Mouse (Mus musculus): ENCODE data around the gene Stxbp1.
A peak's percentile ranks its signal among the peaks of the same experiment; 100 is the strongest.

Stxbp1 gene

DNA sequence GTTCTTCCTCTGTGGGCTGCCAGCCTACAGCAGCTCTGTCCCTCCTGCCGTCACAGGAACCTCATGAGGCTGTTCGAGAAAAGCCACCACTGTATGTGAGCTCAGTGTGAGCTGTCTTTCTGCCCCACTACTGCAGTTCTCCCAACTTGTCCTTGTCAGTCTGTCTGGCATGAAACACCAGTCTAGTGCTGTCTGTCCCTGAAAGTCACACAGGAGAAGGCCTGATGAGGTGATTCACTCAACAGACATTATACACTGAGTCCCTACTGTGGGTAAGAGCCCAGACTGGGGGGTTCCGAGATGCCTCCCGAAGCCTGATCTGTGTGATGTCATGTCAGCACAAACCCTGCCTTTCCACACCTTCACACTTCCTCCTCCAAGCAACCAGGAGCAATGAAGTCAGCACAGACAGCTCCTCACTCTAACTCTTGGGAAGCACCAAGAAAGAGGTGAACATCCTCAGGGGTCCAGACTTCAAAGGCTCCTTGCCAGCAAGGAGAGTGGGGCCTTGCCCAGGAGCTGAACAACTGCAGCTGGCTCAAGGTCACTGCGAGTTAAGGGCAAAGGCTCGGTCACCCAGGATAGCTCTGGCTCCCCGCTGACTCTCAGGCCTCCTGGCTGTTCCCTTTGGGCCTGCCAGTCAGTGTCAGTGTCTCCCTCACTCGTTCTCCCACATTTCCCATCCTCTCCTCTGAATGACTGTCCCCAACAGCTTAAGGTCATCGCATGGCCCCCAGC, 8.7 kb downstream of the Stxbp1 start:
- no peak for DNase-seq (ENCODE audit: low read depth, low spot score)

DNA sequence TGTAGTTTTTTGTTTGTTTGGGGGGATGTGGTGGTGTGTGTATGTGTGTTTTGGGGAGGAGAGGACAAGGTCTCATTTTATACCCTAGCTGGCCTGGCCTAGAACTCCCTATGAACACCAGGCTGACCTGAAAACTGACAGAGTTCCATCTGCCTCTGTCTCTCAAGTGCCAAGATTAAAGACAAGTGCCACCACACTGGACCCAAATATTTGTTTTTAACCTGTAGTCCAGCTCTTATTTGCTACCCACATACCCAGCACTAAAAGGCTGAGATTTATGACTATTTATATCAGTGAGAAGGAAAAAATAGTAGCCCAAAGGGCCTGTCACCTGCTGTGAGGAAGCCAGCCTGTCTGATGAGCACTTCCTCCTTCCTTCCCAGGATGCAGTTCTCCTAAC, 11.5 kb downstream of the Stxbp1 start:
- no peak for DNase-seq (ENCODE audit: low read depth, low spot score)

DNA sequence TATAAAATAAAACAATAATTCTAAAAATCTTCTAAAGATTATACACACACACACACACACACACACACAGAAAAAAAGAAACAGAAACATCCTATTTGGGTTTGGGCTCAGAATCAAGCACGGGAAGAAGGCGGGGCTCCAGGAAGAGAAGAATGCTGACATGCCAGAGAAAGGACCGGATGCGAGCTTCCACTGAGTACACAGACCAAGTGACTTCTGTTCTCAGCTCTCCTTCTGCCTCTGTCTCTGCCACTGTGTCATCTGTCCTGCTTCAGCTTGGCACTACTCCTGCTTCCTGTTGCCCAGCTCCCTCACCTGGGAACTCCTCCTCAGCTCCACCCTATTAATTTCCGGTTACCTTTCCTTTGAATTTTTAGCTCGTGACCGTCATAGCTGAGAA, 12.5 kb downstream of the Stxbp1 start:
- no peak for DNase-seq (ENCODE audit: low read depth, low spot score)

DNA sequence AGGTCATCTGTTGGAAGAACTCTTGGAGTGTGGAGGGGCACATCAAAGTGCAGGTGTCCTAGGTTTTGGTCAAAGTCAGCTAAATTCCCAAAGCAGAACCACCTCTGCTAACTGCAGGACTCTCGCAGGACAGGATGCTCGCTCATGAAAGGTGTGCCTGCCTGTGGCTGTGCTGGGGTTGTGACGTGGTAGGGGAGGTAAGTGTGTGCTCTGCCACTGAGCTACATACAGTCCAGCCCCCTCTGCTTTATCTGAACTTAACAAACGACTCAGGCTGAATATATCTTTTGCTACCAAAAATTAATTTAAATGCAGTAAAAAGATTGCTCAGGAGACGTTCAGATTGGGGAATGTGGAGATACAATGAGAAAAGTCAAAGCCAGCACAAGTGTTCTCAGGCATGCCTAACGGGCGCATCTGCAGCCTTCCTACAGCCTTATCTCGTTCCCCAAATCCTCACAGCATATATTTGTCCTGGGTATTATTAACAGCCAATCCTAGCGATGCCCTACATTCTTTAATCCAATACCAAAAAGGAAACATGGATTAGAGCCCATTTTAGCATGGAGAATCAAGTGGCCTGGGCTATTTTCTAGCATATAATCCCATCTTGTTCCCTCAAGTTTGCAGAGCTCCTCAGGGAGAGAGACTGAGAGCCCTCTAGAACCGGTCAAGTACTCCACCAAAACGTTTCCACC, 17.9 kb downstream of the Stxbp1 start:
- no peak for DNase-seq (ENCODE audit: low read depth, low spot score)

DNA sequence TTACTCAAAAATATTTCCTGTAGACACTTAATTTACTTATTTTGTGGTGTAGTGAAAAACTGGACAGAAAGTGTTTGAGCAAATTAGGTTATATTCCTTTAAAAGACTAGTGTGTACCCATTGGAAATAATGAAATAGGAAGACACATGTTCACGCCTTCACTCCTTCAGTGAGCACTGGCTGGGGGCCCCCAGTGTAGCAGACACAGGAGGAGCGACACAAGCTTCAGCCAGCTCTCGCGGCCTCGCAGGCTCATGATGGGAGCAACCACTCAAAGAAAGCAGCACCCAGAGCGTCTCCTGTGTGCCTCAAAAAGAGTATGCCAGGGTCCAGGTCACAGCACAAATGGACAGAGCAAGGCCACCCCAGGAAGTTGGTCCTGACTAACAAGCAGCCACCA, 21.2 kb downstream of the Stxbp1 start:
- no peak for DNase-seq (ENCODE audit: low read depth, low spot score)

DNA sequence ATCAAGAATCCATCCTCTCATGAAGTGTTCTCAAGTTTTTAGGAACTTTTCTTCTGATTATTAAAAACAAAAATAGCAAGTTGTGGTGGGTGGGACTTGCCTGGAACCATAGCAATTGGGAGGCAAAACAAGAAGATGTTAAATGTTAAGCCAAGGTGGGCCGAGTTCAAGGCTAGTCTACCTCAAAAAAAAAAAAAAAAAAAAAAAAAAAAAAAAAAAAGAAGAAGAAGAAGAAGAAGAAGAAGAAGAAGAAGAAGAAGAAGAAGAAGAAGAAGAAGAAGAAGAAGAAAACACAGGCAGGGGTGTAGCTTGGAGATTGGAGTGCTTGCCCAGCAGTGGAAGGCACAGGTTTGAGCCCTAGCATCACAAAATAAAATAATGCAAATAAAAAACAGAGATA, 22.3 kb downstream of the Stxbp1 start:
- no peak for DNase-seq (ENCODE audit: low read depth, low spot score)

DNA sequence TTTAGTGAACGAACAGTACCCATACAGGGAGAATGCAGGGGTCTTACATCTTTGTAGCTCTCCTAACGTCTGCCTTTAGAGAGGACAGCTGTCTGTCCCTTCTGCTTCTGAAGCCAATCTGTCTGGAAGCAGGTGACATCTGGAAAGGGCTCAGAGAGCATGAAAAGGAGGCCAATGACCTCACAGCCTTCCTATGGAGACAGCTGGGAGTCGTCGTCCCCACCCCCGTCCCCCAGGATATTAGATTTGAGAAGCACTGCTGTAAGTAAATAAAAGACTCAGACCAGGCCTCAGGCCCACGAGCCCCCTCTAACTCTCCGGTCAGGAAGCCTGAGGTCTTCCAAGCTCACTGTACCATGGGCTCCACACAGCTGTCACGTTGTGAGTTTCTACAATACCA, 22.9 kb downstream of the Stxbp1 start:
- no peak for DNase-seq (ENCODE audit: low read depth, low spot score)

DNA sequence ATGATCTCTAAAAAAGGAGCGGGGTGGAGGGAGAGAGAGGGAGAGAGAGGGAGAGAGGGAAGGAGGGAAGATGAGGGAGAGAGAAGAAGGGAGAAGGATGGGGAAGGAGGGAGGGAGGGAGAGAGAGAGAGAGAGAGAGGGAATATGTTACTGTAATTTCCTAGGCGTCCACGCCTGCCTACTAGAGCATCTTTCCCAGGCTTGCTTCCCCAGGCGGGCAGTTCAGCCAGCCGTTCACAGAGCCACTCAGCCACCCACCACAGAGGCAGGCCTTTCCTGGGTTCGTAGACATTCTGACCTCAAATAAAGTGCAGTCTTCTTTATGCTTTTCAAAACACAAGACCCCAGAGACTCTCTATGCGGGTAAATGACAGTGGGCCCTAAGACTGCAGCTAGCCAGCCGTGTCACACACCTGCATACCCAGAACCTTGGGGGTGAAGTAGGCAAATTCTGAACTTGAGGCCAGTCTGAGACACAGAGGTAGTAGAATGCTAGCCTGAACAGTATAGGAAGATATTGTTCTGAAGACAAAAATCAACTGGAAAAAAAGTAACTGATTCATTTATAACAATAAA, 23.4 kb downstream of the Stxbp1 start:
- no peak for DNase-seq (ENCODE audit: low read depth, low spot score)

DNA sequence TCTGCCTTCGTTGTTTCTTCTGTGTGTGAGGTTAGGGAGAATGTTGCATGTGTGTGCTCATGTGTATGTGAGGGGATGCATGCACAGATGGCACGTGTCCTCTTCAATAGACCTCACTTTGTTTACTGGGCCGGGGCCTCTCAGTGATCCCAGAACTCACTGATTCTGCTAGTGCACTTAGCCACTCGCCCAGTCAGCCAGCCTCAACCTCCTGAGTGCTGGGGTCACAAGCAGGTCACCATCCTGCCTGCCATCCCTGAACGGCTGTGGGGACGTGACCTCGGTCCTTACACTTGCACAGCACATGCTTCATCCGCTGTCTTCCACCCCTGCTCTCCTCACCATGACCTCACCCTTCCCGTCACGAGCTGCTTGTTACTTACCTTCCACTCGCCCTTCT, 23.9 kb downstream of the Stxbp1 start:
- no peak for DNase-seq (ENCODE audit: low read depth, low spot score)

DNA sequence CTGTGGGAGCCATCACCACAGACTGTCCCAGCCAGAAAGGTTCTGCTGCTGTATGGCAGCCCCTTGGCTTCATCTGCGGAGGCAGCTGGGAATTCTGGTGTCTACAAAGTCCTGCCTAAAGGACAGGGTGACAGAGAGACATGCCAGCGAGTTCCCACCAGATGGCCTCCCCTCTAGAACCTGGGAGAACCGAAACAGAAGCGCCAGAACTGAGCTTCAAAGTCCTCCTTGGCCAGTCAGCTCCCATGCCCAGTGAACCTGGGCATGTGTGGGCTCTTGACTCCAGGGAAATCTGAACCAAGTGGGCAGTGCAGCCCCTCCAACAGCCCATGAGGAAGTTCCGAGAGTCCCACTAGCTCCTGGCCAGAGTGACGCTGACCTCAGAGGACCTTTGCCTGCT, 24.4 kb downstream of the Stxbp1 start:
- DNase-seq (ENCODE audit: low read depth, low spot score): no peak

DNA sequence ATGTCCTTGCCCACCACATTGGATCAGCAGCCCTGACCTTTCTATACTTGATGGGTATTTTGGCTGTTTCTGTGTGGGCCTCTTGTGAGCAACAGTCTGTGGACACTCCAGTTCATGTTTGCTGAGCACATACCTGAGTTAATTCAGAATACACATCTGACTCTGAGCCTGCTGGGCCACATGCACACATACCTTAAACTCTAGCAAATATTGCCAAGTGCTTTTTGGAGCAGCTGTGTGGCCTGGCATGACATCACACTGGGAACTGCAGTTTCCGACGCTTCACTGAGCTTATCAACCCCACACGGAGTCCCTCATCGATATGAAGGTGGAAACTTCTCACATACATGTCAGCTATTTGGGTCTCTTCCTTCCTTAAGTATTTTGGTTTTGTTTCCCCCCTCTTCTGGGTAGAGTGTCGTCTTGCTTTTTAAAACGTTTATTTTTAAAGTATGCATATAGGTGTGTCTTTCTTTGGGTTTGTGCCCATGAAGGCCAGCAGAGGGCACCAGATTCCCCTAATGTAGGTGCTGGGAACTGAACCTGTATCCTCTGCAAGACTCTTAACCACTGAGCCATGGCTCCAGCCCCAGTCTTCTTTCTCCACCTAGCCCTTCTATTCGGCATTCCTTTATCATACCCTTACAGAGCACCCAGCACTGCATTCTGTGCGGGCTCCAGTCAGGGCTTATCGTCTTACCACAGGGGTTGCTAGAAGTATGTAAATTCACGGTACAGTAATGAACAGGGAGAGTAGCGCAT, 25.8 kb downstream of the Stxbp1 start:
- no peak for DNase-seq (ENCODE audit: low read depth, low spot score)

DNA sequence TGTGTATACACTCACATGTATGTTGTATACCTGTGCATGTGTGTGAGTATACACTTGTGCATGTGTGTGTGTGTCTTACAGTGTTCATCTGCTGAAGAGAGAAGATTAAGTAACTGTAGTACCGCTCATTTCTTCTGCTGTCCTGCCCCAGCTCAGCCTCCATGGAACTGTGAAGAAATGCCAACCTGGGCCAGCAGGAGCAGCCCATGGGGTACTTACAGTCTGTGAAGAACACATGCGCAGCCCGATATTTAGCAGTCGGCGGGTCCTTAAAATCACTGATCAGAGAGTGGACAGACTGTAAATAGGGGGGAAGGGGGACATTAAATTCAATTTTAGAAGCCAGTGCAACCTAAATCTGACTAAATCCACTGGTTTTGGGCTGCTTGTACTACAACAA, 28.8 kb downstream of the Stxbp1 start:
- DNase-seq (ENCODE audit: low read depth, low spot score): no peak

DNA sequence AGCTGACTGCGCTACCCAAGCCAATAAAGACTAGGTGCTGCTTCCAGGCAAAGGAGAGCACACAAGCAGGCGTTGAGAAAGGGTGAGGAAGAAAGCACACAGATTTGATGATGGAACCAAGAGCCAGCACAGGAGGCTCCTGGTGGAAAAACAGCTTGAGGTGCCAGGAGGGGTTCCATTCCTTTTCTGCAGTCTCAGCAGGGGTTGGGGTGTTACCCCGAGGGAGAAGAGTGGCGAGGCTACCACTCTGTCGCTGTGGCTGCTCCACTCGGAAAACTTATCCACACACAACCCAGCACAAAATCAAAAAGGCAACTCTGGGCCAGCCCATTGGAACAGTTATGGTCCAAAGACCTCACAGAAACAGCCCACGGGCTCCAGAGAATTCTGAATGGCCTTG, 29.5 kb downstream of the Stxbp1 start:
- DNase-seq (ENCODE audit: low read depth, low spot score): no peak

DNA sequence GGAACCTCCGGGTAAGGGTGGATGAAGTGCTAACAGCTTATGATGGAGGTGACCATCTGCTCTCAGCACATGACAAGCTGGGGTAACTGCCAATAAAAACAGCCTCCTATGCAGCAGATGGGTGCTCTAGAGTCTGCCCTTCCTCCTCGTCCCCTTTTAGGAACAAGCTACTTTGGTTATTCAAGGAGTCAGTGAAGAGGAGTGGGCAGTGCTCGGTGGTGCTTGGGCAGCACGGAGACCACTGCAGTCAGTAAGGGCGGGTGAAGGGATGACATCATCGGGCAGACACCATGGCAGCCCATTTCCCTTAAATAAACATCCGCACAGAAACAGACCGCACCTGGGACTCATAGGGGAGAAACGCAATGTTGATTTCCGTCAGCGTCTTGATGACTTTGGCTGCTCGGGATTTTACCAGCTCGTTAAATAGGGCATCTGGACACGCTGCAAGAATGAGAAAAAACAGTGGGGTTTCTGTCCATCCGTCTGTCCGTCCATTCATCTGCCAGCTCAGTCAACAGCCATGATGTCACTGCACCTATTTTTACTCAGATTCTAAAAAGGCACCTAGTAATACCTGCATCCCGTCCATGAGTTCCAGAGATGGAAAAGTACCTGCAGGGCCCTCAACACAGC, 30.0 kb downstream of the Stxbp1 start:
- peak; percentile 92 for DNase-seq (ENCODE audit: low read depth, low spot score)

DNA sequence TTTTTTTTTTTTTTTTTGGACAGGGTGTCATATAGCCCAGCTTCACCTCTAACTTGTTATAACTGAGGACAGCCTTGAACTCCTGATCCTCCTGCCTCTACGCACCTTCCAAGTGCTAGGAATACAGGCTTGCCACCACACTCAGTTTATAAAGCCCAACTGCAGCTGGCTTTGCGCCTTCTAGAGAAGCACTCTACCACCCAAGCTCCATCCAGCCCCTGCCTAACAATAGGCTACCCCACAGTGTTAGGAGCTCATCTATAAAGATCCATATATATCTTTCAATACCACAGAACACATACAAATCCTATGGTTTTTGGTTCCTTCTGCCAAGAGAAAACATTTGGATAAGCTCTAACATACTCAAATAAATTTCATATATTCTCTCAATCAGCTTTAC, 30.5 kb downstream of the Stxbp1 start:
- DNase-seq (ENCODE audit: low read depth, low spot score): no peak

DNA sequence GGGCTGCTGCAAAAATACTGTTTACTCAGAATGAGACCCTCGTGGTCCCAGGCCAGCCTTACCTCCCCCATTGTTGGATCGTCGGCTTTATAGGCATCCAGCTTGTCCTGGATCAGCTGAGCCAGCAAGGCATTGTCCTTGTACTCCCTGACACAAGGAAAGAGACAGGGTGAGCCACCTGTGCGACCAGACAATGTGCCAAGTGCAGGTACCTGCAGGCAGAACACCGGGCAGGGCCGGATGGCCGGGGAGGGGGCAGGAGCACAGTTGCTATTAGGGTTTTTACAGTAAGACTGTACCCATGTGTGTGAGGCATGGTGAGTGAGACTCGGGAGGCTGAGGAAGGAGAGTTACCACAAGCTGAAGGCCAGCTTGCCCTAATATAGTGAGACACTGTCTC, 35.1 kb downstream of the Stxbp1 start:
- no peak for DNase-seq (ENCODE audit: low read depth, low spot score)

DNA sequence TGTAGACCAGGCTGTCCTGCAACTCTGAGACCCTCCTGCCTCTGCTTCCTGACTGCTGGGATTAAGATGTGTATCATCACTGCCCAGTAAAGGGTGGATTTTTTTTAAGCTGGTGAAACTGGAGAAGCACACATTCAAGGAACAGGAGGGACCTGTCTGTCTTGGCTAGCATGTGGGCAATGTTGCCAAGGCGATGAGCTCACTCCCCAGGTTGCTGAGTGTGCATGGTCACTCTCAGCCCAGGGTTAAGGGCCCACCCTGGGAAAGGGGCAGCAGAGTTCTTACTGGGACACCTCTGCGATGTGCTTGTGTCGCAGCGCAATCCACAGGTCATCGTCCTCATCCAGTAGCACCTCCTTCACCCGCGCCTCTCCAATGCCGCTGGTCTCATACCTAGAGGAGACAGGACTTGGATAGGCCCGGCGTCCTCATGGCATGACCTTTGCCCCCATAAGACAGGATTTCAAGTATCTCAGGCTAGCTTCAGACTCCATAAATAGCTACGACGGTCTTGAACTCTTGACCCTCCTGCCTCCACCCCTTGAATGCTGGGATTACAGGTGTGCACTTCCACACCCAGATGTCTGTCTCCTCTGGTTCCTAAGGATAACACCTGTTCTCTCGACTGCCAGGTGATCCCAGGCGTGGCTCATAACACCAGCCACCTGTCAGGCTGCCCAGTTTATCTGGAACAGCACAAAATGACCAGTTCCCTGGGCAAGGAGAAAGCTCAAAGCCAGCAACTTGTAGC, 38.1 kb downstream of the Stxbp1 start:
- no peak for DNase-seq (ENCODE audit: low read depth, low spot score)

DNA sequence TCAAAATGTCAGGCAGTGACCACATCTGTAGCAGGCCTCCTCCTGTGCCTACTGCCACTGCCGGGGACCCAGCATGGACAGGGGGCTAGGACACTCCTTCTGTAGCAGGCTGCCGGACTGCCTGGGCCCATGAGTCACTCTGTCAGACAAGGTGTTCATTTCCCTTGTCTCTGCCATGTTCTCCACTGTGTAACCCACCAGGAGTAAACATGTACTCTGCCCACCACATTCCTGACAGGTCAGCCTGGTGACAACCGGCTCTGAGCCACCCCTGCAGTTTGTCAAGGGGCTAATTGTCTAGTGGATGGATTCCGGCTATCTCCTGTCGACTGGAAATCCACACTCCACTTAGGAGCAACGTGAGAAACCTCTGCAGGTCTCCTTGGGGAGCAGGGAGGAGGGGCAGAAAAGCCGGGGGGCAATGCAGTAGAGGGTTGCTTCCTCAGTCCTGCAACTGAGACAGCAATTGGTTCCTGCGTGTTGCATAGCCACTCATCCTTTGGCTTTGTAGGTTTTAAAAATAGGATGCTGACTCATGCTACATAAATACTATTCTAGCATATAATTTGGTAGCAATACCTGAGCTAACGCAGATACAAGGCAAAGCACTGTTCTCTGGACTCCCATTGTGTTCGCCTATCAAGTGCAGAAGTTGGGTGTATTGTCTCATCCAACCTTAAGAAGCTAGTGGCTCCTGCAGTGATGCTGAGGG, 48.6 kb downstream of the Stxbp1 start:
- peak; percentile 61 for DNase-seq (ENCODE audit: low read depth, low spot score)

DNA sequence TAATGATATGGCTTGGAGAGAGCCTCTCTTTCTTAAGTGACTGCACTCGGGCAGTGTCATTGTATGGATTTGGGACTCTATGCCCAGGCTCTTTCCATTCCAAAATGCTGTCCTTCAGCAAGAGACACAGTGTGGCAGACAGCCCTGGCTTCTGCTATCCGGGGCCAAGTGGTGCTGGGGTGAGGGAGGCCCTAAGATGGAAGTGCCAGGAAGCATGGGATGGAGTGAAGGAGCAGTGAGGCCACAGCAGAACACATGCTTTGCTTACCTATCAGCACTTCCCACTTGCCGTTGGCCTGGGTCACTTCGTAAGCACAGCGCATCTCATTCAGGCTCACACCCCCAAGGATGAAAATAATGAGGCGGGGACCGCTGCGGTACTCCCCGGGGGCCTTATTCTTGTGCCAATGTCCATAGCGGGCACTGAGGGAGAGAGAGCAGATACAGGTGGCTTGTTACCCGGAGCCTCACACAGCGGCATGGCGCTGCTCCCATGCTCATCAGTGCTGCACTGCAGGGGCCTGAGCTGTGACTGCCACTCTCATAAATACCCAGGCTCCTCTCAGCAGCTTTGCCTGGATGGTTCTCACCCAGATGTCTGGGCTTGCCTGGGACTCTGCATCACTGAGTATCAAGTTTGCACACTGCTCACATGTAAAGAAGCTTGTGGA, 51.2 kb downstream of the Stxbp1 start:
- no peak for DNase-seq (ENCODE audit: low read depth, low spot score)

DNA sequence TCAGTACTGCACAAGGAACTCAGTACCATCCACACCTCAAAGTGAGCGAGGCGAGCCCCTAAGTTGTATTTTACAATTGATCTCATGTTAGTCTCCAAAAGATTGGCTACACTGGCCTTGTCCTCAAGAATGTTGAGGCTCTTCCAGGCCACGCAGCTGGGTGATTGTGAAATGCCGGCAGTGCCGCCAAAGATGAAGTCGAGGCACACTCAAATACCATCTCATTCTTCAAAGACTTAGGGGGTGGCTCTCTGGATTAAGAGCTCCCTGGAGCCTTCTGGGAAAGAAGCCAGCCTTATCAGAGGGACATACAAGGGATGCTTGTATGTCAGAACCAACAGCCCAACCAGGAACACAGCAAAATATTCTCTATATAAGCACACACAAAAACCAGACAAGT, 55.7 kb downstream of the Stxbp1 start:
- no peak for DNase-seq (ENCODE audit: low read depth, low spot score)

All from telencephalon, adult 2 months (tissue).